Mouse (Mus musculus) layer of hippocampus, adult 11-12 months (tissue): Measurements from ENCODE around the gene Rps8.

Source experiments
- DNase-seq: peaks from one replicate; pipeline ENCODE4 v3.0.0; 2022; ENCODE audit warnings: low spot score

Rps8 gene

GRCm38 (mm10) chr4:117124518-117125347 is 31.3 kb downstream of the Rps8 start:
- peak; percentile 66 for DNase-seq

- DNase-seq, result no peak
Measured at GRCm38 (mm10) chr4:117124218-117124517, 31.9 kb downstream of the Rps8 start.

GRCm38 (mm10) chr4:117123546-117124217 is 32.4 kb downstream of the Rps8 start:
- no peak for DNase-seq

DNA sequence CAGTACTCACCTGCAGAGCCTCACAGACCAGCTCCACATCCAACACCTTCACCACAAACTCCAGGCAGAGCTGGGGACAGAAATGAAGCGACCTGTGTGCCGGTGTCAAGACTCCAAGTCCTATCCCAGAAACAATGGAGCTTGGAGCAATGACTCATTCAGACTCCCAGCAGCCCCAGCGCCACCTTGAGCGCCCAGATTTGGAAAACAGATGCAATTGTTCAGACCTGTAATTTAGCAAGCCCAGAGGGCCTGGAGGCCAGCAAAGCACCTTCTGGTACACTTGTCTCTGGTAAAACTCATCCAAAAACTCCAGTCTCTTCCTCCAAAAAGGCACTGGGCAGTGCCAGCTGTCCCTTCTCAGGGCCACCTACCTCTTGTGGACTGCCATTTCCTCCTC is 33.8 kb downstream of the Rps8 start:
- DNase-seq, result no peak

GRCm38 (mm10) chr4:117120445-117121414 is 35.3 kb downstream of the Rps8 start:
- DNase-seq, result peak; percentile 97

- DNase-seq, result no peak
Measured at GRCm38 (mm10) chr4:117120052-117120444, 36.0 kb downstream of the Rps8 start.

DNA sequence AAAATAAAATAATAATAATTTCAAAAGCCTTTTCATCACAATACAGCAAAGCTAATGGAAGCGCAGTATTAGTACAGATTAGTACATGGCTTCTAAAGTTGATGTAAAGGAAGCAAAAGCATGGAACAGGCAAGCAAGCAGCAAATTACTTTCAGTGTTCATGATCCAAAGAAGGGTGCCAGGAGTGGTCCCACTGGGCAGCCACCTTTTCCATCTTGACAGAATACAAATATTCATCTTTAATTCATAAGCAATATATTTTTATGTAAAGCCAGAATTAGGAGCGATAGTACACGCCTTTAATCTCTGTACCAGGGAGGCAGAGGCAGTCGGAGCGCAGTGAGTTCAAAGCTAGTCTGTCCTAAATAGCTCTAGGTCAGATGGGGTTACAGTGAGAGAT is 36.4 kb downstream of the Rps8 start:
- DNase-seq, result no peak

DNA sequence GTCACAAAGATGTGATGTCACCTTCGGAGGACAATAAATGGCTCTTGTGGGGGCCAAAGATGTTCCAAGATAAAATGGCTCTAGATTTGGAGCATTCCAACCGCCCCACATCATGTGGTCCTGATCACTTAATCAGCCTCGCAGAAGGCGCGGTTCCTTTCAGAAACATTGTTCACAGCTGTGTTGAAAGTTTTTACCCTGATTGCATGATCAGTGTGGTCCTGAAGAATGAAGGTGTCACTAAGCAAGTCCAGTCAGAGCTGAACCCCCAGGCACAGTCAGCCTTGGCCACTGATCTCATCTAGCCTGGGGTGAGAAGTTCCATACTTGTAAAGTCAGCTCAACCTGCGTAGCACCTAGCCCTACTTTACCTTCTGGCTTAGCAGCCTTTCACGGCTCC is 38.1 kb downstream of the Rps8 start:
- DNase-seq, result no peak

GRCm38 (mm10) chr4:117115592-117115991 is 40.5 kb downstream of the Rps8 start:
- no peak for DNase-seq

DNA sequence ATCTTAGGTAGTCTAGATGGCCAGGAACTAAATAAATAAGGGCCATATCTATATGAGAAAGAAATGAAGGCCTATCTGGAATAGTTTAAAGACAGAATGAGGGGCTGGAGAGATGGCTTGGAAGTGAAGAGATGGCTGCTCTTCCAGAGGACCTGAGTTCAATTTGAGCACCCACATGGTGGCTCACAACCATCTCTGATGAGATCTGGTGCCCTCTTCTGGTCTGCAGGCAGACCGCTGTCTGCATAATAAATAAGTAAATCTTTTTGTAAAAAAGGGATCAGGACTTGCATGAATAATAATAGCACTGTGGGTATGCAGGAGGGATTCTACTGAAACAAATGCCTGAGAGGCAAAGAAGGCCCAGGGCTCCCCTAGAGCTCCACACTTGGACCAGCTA is 42.8 kb downstream of the Rps8 start:
- no peak for DNase-seq

DNA sequence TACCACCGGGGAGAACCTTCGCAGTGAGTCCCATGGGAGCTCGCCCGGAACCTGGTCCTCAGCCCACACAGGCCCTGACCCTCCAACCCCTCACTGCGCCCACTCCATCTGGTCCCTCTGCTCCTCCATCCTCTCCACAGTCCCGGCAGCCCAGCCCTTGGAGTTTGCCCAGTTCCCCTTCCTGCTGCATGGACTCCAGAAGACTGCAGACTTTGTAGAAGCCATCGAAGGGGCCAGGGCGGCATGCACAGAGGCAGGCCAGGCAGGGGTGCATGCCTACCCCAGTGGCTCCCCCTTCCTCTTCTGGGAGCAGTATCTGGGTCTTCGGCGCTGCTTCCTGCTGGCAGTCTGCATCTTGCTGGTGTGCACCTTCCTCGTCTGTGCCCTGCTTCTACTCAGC is 45.1 kb downstream of the Rps8 start:
- no peak for DNase-seq

DNA sequence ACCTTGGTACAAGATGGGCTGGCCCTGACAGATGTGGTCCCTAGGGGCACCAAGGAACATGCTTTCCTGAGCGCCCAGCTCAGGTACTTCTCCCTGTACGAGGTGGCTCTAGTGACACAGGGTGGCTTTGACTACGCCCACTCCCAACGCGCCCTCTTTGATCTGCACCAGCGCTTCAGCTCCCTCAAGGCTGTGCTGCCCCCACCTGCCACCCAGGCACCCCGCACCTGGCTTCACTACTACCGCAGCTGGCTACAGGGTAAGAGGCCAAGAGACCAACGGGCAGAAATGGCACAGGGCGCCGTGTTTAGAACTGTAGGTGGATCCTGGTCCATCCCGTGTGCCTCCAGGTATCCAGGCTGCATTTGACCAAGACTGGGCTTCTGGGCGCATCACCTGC is 45.8 kb downstream of the Rps8 start:
- no peak for DNase-seq

- DNase-seq, result no peak
Measured at GRCm38 (mm10) chr4:117109330-117109729, 46.7 kb downstream of the Rps8 start.

- DNase-seq, result no peak
Measured at GRCm38 (mm10) chr4:117108524-117108849, 47.6 kb downstream of the Rps8 start.

DNA sequence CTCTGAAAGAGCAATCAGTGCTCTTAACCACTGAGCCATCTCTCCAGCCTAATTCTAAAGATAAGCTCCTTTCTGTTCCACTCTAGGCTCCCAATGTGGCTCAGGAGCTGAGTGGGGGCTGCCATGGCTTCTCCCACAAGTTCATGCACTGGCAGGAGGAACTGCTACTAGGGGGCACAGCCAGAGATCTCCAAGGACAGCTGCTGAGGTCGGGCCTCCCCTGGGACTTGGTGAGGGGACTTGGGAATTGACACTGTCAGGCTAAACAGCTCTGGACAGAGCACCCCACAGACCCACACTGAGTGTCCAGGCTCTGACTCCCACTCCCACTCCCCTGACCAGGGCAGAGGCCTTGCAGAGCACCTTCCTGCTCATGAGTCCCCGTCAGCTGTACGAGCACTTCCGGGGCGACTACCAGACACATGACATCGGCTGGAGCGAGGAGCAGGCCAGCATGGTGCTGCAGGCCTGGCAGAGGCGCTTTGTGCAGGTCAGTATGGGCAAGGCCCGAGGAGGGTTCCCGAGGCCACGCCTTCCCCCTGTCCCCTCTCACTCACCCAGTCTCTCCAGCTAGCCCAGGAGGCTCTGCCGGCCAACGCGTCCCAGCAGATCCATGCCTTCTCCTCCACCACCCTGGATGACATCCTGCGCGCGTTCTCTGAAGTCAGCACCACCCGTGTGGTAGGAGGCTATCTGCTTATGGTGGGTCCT is 48.1 kb downstream of the Rps8 start:
- DNase-seq, result no peak

DNA sequence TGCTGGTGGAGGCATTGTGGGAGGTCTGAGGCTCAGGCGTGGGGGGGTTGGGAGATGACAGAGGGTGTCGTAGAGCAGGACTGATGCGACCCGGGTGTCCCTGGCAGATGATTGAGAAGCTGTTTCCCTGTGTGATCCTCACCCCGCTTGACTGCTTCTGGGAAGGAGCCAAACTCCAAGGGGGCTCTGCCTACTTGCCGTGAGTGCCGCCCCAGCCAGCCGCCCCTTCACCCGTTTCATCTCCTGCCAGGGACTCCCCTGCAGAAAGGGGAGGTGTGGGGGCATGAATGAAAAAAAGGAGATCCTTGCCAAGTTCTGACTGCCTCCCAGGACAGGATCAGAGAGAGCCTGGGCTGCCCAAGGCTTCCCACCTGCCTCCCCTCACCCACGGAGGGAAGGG is 50.9 kb downstream of the Rps8 start:
- no peak for DNase-seq

DNA sequence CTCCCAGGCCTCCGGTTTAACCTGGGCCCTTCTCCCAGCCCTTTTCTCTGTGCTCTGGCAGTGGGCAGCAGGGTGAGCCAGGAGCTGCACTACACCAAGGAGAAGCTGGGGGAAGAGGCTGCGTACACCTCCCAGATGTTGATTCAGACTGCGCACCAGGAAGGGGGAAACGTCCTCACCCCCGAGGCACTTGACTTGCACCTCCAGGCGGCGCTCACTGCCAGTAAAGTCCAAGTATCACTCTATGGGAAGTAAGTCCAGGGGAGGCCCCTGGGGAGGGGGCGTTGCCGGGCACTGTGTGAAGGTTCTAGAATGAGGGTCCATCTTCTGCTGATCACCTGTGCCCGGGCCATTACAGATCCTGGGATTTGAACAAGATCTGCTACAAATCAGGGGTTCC is 51.4 kb downstream of the Rps8 start:
- no peak for DNase-seq
